Mouse (Mus musculus) c-Kit-positive CD71-positive TER-119-negative erythroid progenitor cells, embryonic 14.5 days (primary cell): ENCODE measurements at regions not wholly inside any gene's neighbourhood (a gene's known extent, or its start where the extent isn't known, plus 50 kb on each side); places are given as distances from the start of the nearest gene placed in this dataset.

Experiments
- DNase-seq: peaks from one replicate; pipeline ENCODE4 v3.0.0-alpha.2; 2013; ENCODE audit warnings: low read depth

GRCm38 (mm10) chr3:58089344-58090139 is 241.7 kb upstream of the Pfn2 start:
- no peak for DNase-seq

GRCm38 (mm10) chr3:58090396-58090795 is 242.5 kb upstream of the Pfn2 start:
- DNase-seq: no peak

GRCm38 (mm10) chr3:58091466-58092176 is 243.7 kb upstream of the Pfn2 start:
- no peak for DNase-seq

GRCm38 (mm10) chr3:58110911-58111476 is 263.1 kb upstream of the Pfn2 start:
- no peak for DNase-seq

GRCm38 (mm10) chr3:58112431-58112856 is 264.6 kb upstream of the Pfn2 start:
- no peak for DNase-seq

GRCm38 (mm10) chr3:58113941-58114340 is 266.1 kb upstream of the Pfn2 start:
- no peak for DNase-seq

- no peak for DNase-seq
These were observed 267.6 kb upstream of the Pfn2 start for GRCm38 (mm10) chr3:58115511-58115910.

- DNase-seq: no peak
These were observed 269.0 kb upstream of the Pfn2 start for GRCm38 (mm10) chr3:58116848-58117247.

- DNase-seq: no peak
These were observed 272.2 kb upstream of the Pfn2 start for GRCm38 (mm10) chr3:58120051-58120450.

GRCm38 (mm10) chr3:58122456-58123359 is 274.8 kb upstream of the Pfn2 start:
- peak; percentile 22 for DNase-seq

- DNase-seq: no peak
These were observed 275.7 kb upstream of the Pfn2 start for GRCm38 (mm10) chr3:58123396-58124077.

- DNase-seq: no peak
These were observed 277.0 kb upstream of the Pfn2 start for GRCm38 (mm10) chr3:58124886-58125285.

GRCm38 (mm10) chr3:58126996-58127395 is 279.1 kb upstream of the Pfn2 start:
- no peak for DNase-seq

GRCm38 (mm10) chr3:58128059-58128458 is 280.2 kb upstream of the Pfn2 start:
- DNase-seq: no peak

- DNase-seq: no peak
These were observed 281.6 kb upstream of the Pfn2 start for GRCm38 (mm10) chr3:58129358-58129903.

GRCm38 (mm10) chr3:58135607-58136365 is 278.7 kb upstream of the Tsc22d2 start:
- no peak for DNase-seq

- DNase-seq: no peak
These were observed 275.6 kb upstream of the Tsc22d2 start for GRCm38 (mm10) chr3:58138726-58139585.

- no peak for DNase-seq
These were observed 268.4 kb upstream of the Tsc22d2 start for GRCm38 (mm10) chr3:58146108-58146507.

GRCm38 (mm10) chr3:58146762-58147161 is 267.8 kb upstream of the Tsc22d2 start:
- DNase-seq: no peak
